Mouse (Mus musculus) fat pad, adult 2 months (tissue): ENCODE measurements around the gene Art2b.
"Not testable (repeated sequence)": the region's sequence is repeated elsewhere in the genome, so short reads cannot be mapped to it uniquely, and the experiment has no call there.

Experiments
- DNase-seq: peaks from one replicate; pipeline ENCODE4 v3.0.0-alpha.2; 2011; ENCODE audit warnings: low read depth, low spot score; ENCODE audit errors: extremely low read depth

The Art2b gene

GRCm38 (mm10) chr7:101564086-101564485 is 21.3 kb downstream of the Art2b start:
- no peak for DNase-seq

GRCm38 (mm10) chr7:101559393-101559792 is 26.0 kb downstream of the Art2b start:
- DNase-seq = not testable (repeated sequence)

GRCm38 (mm10) chr7:101557391-101557790 is 28.0 kb downstream of the Art2b start:
- DNase-seq = no peak

GRCm38 (mm10) chr7:101555473-101555872 is 29.9 kb downstream of the Art2b start:
- DNase-seq = not testable (repeated sequence)

GRCm38 (mm10) chr7:101551530-101551929 is 33.9 kb downstream of the Art2b start:
- DNase-seq = no peak

- no peak for DNase-seq
Observed at GRCm38 (mm10) chr7:101550686-101551485, 34.5 kb downstream of the Art2b start.

- DNase-seq = no peak
Observed at GRCm38 (mm10) chr7:101549266-101549665, 36.1 kb downstream of the Art2b start.

- no peak for DNase-seq
Observed at GRCm38 (mm10) chr7:101547651-101548050, 37.7 kb downstream of the Art2b start.

GRCm38 (mm10) chr7:101541734-101542133 is 43.7 kb downstream of the Art2b start:
- DNase-seq = no peak

- DNase-seq = no peak
Observed at GRCm38 (mm10) chr7:101541132-101541531, 44.3 kb downstream of the Art2b start.

- DNase-seq = no peak
Observed at GRCm38 (mm10) chr7:101540684-101541083, 44.7 kb downstream of the Art2b start.

GRCm38 (mm10) chr7:101539774-101540173 is 45.6 kb downstream of the Art2b start:
- no peak for DNase-seq

GRCm38 (mm10) chr7:101538141-101538933 is 47.1 kb downstream of the Art2b start:
- no peak for DNase-seq

- no peak for DNase-seq
Observed at GRCm38 (mm10) chr7:101537541-101537940, 47.9 kb downstream of the Art2b start.

GRCm38 (mm10) chr7:101535517-101535916 is 49.9 kb downstream of the Art2b start:
- DNase-seq = no peak

- DNase-seq = no peak
Observed at GRCm38 (mm10) chr7:101535102-101535501, 50.3 kb downstream of the Art2b start.

GRCm38 (mm10) chr7:101534428-101534827 is 51.0 kb downstream of the Art2b start:
- no peak for DNase-seq
